Mouse (Mus musculus) T-helper 17 cell (primary cell): ENCODE measurements around the gene Kremen2.

ENCODE experiments used
- in situ Hi-C, 2 experiments: fragments of 300-600 bp; cut with MboI, MseI; formaldehyde crosslinking; loops; 1 replicate in 1 of 2; 2 replicates in 1 of 2; pipeline ENCODE4 v1.15.1; 2025; ENCODE audit warnings: high pct_unique_total_duplicates in 2 of 2

Kremen2 gene

DNA sequence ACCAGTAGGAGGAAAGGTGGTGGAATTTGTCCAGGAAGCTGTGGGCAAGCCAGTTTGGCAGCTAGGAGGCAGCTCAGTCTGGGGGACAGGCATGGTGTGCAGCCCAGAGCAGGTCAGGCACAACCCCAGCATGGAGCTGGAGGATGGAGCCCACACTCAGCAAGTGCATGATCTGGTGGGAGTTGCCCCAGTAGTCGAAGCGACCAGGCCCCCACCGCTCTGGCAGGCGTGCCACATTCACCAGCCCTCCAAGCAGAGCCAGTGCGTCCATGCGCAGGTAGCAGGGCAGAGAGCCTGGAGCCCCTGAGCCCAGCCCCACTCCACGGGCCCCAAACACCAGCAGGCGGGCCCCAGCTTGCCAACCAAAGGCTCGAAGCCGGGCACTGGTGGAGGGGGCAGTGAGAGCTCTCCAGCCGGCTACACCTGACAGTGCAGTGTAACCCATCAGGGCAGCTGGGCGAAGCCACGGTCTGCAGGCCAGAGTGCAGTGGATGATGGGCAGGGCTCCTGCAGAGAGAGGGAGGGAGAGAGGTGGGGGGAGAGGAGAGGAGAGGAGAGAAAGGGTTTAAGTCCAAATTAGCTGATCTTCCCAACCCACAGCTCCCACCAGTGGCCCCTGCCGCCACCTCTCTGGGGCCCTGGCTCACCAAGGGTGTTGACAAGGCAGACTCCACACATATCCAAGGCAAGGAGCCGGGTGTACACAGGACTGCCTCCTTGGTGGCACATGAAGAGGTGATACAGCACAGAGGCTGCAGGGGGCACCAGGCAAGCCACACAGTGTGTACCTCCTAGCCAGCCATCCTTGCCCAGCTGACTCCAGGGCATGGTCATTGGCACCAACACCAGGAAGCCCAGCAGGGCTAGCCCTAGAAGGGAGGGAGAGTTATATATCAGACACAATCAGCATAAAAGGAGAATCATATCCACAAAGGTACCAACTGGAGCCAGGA, 7.9 kb downstream of the Kremen2 start:
- in situ Hi-C loops = no loop called here

DNA sequence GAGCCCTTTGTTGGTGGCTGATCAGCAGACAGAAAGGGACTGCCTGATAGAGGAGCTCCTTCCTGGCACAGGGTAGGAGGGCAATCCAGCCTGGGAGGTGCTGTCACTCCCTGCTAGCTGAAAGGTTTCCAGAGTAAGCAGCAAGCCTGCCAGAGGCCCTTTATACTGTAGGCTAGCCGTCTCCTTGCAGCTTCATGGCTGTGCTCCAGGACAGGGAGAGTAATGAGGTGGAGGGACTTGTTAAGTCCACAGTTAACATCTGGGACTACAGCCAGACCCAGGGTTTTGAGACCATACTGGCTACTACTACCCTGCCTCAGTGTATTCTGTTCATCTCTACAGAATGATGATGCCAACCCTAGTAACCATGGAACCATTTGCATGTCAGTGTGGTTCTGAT, 11.3 kb downstream of the Kremen2 start:
- in situ Hi-C loops = no loop called here

DNA sequence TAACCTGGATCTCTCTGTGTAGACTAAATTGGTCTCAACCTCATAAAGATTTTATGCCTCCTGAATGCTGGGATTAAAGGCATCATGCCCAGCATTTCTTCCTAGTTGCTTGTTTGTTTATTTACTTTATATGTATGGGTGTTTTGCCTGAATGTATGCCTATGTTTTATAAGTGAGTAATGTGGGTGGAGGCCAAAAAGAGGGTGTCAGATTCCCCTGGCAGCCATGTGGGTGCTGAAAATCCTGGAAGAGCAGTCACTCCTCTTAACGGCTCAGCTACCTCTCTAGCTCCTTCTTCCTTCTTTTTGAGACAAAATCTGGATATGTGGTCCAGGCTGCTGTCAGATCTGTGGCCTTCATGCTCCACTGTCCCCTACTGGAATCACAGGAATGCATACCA, 15.2 kb downstream of the Kremen2 start:
- in situ Hi-C loops = no loop called here

DNA sequence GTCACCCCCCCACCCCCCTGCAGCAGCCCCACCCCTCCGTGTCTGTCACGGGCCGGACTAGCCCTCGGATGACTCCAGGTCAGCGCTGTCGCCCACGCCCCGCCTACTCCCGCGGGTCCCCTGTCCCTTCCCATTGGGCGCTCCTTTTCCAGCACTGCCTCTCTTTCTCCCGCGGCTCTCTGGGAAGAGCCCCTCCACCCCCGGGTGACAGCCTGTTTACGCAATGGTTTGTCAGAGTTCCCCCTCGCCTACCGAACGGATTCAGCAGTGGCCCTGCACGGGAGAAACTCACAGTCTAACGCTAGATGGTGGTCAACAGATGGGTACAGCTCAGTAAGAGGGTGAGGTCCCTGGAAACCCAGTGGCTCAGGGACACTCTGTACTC, 18.9 kb downstream of the Kremen2 start:
- in situ Hi-C loops = no loop called here

DNA sequence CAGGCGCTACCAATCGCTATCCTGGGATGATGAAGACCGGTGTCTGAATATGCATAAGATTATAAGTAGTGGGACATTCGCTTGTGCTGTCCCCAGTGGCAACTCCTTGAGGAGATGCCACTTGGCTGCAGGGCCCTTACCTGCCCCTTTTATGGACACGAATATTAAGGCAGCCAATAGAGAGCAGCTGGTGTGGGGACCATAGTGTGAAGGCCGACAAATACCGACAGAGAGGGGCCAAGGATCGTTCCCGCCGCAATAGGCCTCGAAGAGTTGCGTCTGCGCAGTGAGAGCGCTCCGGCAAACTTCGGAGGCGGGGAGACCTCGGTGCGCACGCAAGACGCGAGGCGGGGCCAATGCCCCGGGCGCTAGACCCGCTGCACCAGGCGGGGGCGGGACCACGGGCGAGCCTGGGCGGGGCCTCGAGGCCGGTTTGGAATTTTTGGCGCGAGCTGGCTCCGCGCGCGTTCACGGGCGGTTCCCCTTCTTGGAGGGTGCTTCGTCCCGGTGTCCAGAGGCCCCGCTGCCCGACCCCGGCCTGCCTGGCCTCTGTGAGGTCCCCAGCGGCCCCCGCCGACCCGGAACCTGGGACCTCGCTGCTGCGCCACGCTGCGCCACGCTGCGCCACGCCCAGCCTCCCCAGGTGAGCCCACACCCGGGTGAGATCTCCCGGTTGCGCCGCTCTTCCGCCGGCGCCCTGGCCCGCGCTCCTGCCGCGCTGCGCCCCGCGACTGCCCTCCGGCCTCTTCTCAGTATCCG, 19.5 kb downstream of the Kremen2 start, which contains the start of gene Pkmyt1:
Pkmyt1 (plus strand) TSS at position 338 of the 759 bp plus-strand sequence.
- in situ Hi-C loops = no loop called here

DNA sequence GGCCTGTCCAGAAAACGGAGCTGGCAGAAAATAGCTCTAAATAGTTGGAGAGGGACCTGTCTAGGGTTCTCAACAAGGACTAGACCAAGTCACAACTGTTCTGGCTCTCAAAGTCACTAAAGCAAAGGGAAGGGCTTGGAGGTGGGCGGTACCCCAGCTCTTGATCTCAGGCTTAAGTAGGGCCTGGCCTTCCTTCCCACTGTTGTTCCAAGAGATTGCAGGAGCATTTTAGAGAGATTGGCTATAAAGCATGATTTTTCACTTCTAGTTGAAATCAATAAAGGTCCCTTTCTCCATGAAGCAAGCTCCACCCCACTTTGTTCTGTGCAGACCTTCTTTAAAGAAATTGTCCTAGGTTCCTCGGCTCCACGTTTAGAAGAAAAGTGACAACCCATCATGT, 20.2 kb downstream of the Kremen2 start:
- in situ Hi-C loops = no loop called here

DNA sequence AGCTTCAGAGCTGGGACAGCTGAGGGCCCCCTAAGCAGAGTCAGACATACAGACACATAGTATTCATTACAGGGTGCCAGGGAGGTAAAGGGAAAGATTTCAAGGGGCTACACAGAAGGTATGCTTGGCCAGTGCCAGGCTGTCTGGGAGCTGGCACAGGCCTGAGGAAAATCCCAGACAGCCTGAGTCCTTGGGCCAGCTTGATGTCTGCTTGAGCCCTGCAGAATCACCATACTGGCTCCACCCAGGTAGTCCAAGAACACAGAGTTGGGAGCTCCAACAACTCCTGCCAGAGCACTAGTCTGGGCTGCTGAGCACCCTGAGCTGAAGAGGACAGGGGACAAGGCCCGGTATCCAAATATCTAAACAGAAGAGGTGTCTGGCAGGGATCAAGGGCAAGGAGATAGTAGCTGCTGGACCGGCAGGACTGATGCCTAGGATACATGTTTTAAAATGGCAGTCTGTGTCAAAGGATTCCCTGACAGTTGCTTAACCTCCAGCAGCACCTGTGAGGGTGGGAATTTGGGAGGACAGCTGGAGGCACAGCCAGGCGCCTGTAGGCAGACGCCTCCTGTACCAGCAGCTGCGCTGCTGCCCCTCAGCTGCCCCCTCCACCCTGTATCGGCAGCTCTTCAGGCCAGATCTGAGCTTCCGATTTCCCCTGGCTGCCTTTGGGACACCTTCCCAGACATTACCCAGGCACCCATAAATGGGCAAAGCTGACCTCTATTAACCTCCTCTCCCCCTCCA, 23.1 kb downstream of the Kremen2 start, which contains the start of gene 1520401A03Rik:
1520401A03Rik (minus strand) TSS at position 408 of the 750 bp plus-strand sequence.
- in situ Hi-C loops = no loop called here

DNA sequence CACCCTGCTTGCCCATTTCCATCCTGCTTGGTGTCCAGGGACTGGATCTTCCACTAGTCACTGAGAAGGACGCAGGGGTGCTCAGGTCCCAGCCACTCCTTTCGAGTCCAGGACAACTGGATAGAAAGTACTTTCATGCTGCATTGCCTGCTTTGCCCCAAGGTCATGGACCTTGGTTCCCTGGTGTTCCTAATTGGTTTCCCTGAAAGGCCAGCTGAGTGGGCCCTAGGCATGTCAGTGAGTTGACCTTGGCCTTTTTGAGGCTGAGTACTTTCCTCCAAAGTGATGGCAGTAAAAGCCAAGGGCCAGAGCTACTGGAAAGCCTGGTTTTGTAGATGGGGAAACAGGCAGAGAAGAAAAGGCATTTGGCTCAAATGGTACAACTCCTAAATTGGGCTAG, 23.7 kb downstream of the Kremen2 start:
- in situ Hi-C loops = no loop called here

DNA sequence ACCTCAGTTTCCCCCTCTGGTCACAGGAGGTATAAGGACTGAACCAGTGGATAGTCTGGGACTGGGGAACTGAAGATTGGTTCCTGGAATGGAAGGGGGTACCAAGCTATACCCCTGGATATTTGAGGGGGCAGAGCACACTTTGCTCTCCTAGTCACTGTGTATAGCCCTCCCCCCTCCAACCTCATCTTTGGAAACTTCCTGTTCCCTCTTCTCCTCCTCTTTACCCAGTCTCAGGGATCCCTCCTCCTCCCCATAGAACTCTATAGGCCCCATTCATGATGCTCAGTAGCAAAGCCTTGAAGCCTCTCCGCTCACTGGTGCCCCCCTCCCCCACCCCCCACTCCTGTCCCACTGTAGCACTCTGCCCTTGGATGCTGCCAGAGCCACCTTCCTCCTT, 26.2 kb downstream of the Kremen2 start:
- in situ Hi-C loops = no loop called here

DNA sequence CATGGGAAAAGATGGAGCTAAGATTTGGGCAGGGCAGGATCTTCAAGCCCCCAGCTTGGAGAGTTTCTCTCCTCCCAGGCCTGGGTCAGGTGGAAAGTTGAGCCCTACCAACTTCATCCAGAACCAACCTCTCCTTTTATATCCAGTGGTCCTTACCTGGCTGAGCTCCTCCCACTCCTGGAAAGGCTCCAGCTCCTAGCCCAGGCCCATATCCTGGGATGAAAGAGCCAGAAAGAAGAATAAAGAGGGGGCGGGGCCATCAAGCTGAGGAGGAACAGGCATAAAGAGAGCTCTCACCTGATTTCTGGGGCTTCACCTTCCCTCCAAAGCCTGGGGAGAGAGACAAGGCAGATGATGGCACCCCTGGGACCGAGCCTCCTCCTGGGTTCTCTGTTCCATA, 28.6 kb downstream of the Kremen2 start:
- in situ Hi-C loops = no loop called here

DNA sequence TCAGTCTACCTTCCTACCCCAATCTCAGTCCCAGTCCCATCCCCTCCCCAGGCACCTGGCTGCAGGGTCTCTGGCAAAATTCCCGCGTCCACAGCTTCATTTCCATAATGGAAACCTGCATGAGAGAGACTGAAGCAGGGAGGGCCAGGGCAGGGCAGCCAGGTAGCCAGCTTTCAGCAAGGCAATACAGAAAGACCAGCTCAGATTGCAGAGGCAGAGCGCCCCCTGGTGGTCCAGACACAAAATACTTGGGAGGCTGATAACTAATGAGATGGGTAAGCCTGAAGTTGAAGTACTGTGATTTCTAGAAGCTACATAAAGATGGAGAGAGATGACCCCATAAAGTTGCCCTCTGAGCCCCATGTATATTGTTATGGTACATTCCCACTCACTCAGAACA, 39.4 kb downstream of the Kremen2 start:
- in situ Hi-C loops = loop anchor here (5.0 kb wide), 1 partner anchor 39 kb away; no protein-coding TSS in a partner anchor

DNA sequence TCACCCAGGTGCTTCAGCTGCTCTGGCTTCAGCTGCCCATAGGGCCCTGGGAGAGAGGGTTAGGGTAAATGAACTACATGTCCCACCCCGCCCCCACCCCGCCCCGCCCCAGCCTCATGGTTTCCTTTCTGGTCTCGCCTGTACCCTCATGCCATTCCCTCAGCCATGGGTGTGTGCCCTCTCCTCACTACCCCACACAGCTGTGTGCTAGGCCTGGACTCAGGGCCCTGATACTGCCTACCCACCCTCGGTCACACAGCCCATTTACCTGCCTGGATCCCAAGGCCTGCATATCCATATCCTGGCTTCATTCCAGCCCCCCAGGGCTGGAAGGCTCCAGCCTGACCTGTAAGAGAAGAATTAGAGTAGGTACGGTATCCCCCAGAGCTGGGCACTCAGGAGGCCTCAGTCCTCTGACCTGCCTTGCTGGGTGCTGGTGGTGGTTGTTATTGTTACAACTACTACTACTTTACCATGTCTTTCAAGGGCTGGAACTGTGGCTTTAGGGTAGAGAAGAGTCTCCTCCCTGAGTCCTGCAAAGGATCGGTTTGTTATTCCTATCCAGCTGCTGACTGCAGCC, 40.0 kb downstream of the Kremen2 start:
- in situ Hi-C loops = loop anchor here (5.0 kb wide), 1 partner anchor 38 kb away; no protein-coding TSS in a partner anchor

DNA sequence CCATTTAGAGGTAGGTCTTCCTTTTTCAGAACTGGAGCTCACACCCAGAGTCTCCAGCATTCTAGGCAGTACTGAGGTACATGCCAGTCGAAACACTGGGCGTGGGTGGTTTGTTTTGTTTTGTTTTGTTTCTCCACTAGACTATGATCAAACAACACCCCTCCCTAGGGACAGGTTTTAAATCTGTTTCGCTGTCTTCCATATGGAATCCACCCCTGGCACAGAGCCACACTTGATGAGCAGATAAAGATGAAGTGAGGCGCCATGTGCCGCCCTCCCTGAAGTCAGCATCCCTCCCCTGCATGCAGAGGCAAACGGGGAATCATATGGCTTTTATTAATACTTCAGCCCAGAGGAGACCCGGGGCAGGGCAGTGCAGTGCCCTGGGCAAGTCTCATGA, 40.9 kb downstream of the Kremen2 start:
- in situ Hi-C loops = loop anchor here (5.0 kb wide), 1 partner anchor 37 kb away; no protein-coding TSS in a partner anchor

DNA sequence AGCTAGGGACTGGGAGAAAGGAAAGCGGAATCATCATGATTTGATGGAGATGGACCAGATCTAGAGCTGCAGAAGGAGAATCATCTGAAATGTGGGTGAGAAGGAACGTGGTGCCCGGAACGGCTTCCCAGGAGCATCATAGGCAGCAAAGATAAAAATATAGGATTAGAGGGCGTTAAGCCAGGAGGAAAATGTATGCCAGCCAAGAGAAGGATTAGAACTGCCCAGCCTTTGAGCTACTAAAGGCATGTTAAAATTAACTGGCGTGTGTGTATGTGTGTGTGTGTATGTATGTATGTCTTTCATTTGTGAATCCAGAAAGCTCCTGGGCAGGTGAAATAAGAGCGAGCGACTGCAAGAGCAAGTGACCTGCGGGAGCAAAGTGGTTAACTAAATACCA, 42.3 kb downstream of the Kremen2 start:
- in situ Hi-C loops = no loop called here

DNA sequence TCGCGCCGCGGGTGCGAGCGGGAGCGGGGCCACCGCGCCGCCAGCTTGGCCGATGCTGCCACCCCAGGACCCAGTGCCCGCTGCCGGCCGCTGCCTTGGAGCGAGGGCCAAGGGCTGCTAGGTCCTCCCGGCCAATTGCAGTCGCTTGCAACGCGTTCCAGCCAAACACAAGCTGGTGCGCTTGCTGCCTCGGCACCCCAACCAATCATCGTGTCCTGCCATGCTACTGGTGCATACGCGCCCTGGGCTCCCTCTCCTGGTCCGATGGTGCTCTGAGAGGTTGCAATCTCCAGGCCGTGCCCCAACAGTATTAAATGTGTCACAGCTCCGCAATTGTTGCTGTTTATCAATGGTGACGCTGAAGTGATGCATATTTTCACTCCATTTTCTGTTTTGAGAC, 45.6 kb downstream of the Kremen2 start:
- in situ Hi-C loops = no loop called here

DNA sequence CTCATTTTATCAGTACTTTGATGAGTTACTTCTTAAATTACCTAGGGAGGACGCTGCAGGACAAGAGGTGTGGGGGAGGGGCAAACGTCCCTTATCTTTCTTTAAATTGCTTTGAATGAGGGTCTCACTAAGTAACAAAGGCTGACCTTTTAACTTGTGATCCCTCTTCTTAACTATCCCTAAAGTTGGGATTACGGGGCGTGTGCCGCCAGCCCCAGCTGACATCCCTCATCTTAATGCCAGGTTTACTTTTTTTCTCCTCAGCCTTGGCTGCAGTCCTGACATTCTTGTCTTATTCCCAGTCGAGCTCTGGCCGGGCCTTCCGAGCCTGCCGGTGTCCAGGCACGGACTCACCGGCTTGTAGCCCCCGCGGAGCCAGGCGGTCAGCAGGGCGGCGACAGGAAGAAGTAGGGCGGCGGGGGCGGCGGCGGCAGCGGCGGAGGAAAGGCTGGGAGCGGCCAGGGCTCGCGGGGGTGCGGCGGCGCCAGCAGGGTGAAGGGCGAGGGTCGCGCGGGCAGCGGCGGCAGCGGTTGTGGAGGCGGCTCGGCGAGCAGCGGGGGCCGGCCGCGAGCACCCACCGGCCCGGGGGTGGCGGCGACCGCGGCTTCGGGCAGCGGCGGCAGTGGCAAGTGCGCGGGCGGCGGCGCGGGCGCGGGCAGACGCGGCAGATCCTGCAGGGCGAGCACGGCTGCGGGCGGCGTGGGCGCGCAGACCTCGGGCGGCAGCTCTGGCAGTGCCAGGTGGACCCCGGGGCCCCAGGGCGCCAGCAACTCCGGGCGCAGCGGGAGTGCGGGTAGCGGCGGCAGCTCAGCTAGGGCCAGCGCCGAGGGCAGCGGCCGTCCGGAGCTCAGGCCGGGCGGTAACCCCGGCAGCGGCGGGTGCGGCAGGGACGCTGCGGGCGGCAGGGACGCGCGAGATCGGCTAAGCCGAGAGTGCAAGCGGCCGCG, 46.2 kb downstream of the Kremen2 start:
- in situ Hi-C loops = no loop called here

DNA sequence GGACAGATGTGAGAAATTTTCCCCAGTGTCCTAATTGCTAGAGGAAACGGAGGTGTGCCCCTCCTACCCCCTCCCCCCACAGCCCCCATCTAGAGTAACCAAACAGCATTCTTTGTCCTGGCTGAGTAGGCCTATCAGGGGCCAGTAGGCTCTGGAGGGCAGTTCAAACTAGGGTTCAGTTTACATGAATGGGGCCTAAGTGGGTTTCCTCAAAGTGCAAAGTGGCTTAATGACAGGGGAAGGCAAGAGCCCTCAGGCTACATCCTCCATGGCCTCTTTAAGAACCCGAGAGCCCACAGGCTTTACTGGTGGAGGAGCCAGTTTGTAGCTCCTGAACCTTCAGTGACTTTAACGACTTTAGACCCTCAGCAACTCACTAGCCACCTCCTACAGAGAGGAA, 49.8 kb downstream of the Kremen2 start:
- in situ Hi-C loops = no loop called here

DNA sequence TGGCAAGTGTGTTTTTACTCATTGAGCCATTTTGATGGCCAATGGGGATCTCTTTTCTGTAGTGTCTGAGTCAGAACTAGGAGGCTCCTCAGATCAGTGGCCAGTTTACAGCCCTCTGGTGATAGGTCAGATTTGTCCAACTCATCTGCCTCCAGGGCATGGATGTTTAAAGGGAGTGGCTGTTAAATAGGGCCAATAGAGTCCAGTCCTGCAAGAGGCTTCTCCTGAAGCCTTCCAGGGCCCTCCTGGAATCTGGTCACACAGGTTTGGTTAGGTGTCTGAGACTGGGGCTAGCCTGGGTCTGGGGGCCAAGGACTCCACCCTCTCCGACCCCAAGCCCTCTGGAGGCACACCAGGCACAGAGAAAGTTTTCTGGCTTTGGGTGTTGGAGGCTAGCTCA, 51.1 kb downstream of the Kremen2 start:
- in situ Hi-C loops = no loop called here
